Mouse (Mus musculus): ENCODE results near the gene Ikbkg.

DNA sequence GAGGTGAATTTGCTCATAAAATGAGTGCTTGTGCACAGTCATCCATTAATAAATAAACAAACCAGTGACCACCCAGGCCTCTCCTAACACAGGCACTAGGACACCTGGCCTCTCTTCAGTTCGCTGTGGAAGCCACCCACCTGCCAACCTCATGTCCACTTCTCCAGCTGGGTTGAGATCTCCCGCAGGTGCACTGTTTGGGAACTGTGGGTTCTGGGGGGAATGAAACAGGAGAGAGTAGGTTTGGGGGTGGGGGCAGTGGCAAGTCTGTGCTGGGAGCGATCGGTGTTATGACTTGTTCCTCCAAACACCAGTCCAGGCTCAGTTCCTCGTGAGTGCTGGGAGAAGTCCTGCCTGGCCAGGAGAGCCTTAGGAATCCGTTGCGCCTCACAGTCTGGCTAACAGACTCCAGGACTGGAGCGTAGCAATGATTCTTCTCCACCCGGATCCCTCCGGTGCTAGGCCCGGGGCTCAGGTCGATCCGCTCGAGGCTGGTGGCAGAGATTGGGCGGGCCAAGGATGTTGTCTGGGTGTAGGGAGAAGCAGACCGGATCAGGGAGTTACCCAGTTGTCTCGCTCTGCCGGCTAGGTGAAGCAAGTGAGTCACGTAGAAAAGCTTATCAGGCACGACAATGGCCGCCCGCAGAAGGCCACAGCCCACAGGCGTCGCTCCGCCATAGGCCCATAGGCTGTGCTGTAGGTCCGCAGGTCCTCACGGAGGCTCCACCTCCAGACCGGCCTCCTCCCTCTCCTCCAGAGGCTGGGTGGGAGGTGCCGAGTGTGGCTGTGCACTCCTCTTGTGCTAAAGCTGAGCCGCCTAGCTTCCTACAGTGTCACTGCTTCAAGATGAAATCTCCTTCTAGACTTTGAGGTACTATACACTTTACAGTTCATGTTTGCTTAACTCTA lies at the start of gene Ikbkg, which contains the start of gene Fam3a:
- no peak for TF ChIP-seq GATA1 (IDR thresholded peaks at IDR 0.05; ENCODE audit: borderline replicate concordance, low read length)
- no peak for TF ChIP-seq FLI1 (IDR thresholded peaks at IDR 0.05; ENCODE audit: low read length)

All from megakaryocyte, embryonic 14.5 days (primary cell).